Mouse (Mus musculus) Muller cell, postnatal 12 days (primary cell): Measurements from ENCODE around the gene Zfp365.
A peak's percentile ranks its signal among the peaks of the same experiment; 100 is the strongest.

Experiments
- DNase-seq: peaks from one replicate; pipeline ENCODE4 v3.0.0-alpha.2; 2015; ENCODE audit errors: inconsistent ontology term

Gene Zfp365

GRCm38 (mm10) chr10:67912337-67912776 lies at the start of gene Zfp365:
Zfp365 (minus strand) TSS chr10:67912662.
- DNase-seq, result peak; percentile 98

- DNase-seq, result no peak
These were observed 47.5 kb upstream of the Zfp365 start for GRCm38 (mm10) chr10:67959982-67960381.

- DNase-seq, result no peak
These were observed 43.5 kb upstream of the Zfp365 start for GRCm38 (mm10) chr10:67955982-67956381.

GRCm38 (mm10) chr10:67951690-67952089 lies 39.2 kb upstream of the Zfp365 start:
- no peak for DNase-seq

- DNase-seq, result no peak
These were observed 37.7 kb upstream of the Zfp365 start for GRCm38 (mm10) chr10:67950059-67950748.

GRCm38 (mm10) chr10:67943513-67943912 lies 31.1 kb upstream of the Zfp365 start:
- no peak for DNase-seq

- no peak for DNase-seq
These were observed 27.1 kb upstream of the Zfp365 start for GRCm38 (mm10) chr10:67939546-67939945.

GRCm38 (mm10) chr10:67937775-67938174 lies 25.3 kb upstream of the Zfp365 start:
- no peak for DNase-seq

GRCm38 (mm10) chr10:67936944-67937343 lies 24.5 kb upstream of the Zfp365 start:
- no peak for DNase-seq

GRCm38 (mm10) chr10:67932780-67933179 lies 20.3 kb upstream of the Zfp365 start:
- DNase-seq, result no peak

- DNase-seq, result no peak
These were observed 18.9 kb upstream of the Zfp365 start for GRCm38 (mm10) chr10:67931328-67931727.

GRCm38 (mm10) chr10:67928584-67928983 lies 16.1 kb upstream of the Zfp365 start:
- DNase-seq, result no peak

GRCm38 (mm10) chr10:67927718-67928455 lies 15.4 kb upstream of the Zfp365 start:
- no peak for DNase-seq

- no peak for DNase-seq
These were observed 11.6 kb upstream of the Zfp365 start for GRCm38 (mm10) chr10:67924030-67924429.

- DNase-seq, result no peak
These were observed 9.3 kb upstream of the Zfp365 start for GRCm38 (mm10) chr10:67921777-67922176.

- no peak for DNase-seq
These were observed 7.2 kb upstream of the Zfp365 start for GRCm38 (mm10) chr10:67919706-67920105.

- DNase-seq, result no peak
These were observed 5.9 kb upstream of the Zfp365 start for GRCm38 (mm10) chr10:67918194-67918899.

GRCm38 (mm10) chr10:67917356-67917755 lies 4.9 kb upstream of the Zfp365 start:
- no peak for DNase-seq

- DNase-seq, result no peak
These were observed 770 bp downstream of the Zfp365 start for GRCm38 (mm10) chr10:67911447-67912336.

- DNase-seq, result peak; percentile 43
These were observed 4.5 kb downstream of the Zfp365 start for GRCm38 (mm10) chr10:67907931-67908330.

- no peak for DNase-seq
These were observed 5.5 kb downstream of the Zfp365 start for GRCm38 (mm10) chr10:67906926-67907325.
